9 mouse cellular contexts compared by ENCODE assay signal in the genomic region with DNA sequence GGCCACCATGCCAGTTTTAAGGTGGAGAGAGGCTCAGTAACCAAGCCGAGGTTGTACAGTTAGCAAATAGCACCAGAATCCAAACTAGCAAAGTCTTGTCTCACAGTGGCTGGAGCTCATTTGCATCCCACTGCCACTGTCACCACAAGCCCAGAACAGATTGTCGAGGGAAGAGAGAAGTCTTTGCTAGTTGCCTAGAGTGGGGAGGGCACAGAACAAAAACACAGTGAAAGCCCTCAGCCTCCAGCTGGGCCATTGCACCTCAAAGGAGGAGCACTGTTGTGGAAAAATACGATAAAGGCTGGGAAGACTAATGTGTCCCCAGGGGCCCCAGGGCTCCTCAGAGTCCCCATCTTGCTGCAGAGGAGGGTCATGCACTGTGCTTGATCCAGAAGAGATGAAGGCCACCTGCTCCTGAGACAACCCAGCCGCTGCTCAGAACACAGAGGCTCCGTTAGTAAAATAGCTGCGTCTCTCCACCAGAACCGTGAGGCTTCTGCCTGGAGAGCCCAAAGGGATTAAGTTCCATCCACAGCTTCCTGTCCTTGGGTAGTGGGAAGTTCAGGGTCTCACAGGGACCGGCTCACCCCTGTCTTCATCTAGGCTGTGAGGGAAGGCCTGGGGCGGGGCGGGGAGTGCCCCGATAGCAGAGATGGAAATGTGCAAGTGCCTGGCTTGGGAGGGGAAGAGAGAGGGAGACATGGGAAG. TPM values are rescaled to one million over a fixed set of nuclear protein-coding genes. Genes with fewer than 3 reads are reported as not detected.
DNase-seq lines count a peak whose midpoint lies in the region; ATAC-seq and TF ChIP-seq lines count a peak whose summit lies in the region.
"Had no signal": no experiment of that assay in that cellular context is flagged by ENCODE, and none has a peak within 500 bp of the region (broad histone marks: within the 10 kb centered on the region; RNA-seq: fewer than 3 reads in every experiment).

No protein-coding gene starts in this region.

- DNase-seq in lung, adult 2 months: no peak
- peak; percentile 17 for DNase-seq in forebrain, embryonic 14.5 days (ENCODE audit: low spot score)
- DNase-seq in kidney, adult 2 months: peak; percentile 77
- DNase-seq in adrenal gland, adult 8-10 months: no peak
- DNase-seq in thymus, postnatal 25 days: no peak

- no peak for TF ChIP-seq POLR2A in lung, adult 2 months (IDR thresholded peaks at IDR 0.05; ENCODE audit: borderline replicate concordance, extremely low read depth, low read depth, low read length)
- TF ChIP-seq POLR2A in kidney, adult 2 months (IDR thresholded peaks at IDR 0.05; ENCODE audit: low read depth, low read length): no peak
- no peak for TF ChIP-seq POLR2A in small intestine, adult 2 months (IDR thresholded peaks at IDR 0.05; ENCODE audit: low read depth, low read length)

- peaks cover 28% of the 10 kb centered on the region for H3K4me1 ChIP-seq in lung, embryonic 15.5 days
- no peaks in the 10 kb centered on the region for H3K4me1 ChIP-seq in lung, adult 2 months (ENCODE audit: control insufficient read depth, insufficient read depth, low read length)
- peaks cover 4% of the 10 kb centered on the region; the same call in 1 of the 2 replicates for H3K4me1 ChIP-seq in forebrain, embryonic 14.5 days (ENCODE audit: control insufficient read depth, insufficient read depth, low read length)
- H3K4me1 ChIP-seq in kidney, adult 2 months (ENCODE audit: control insufficient read depth, insufficient read depth, low read length): peaks cover 4% of the 10 kb centered on the region; the same call in 1 of the 2 replicates
- H3K4me1 ChIP-seq in small intestine, adult 2 months (ENCODE audit: control insufficient read depth, insufficient read depth, insufficient read length, low read length): no peaks in the 10 kb centered on the region

- no peak for TF ChIP-seq CTCF in lung, adult 2 months (IDR thresholded peaks at IDR 0.05; ENCODE audit: insufficient read depth, low read length)
- TF ChIP-seq CTCF in kidney, adult 2 months (conservative IDR thresholded peaks at IDR 0.05; ENCODE audit: insufficient read depth, insufficient read length, low read depth, low read length): no peak
- TF ChIP-seq CTCF in small intestine, adult 2 months (IDR thresholded peaks at IDR 0.05; ENCODE audit: extremely low read depth, insufficient read length, insufficient replicate concordance, low read depth, low read length): no peak

- no peaks in the 10 kb centered on the region for H3K36me3 ChIP-seq in lung, embryonic 15.5 days
- no peaks in the 10 kb centered on the region for H3K36me3 ChIP-seq in forebrain, embryonic 14.5 days (ENCODE audit: control insufficient read depth, insufficient read depth, low read length)
- H3K36me3 ChIP-seq in kidney, adult 2 months (ENCODE audit: control insufficient read depth, insufficient read depth, low read length): no peaks in the 10 kb centered on the region
- no peaks in the 10 kb centered on the region for H3K36me3 ChIP-seq in small intestine, adult 2 months (ENCODE audit: control insufficient read depth, insufficient read depth, low read length)

- no peak overlapping the region for H3K9ac ChIP-seq in lung, embryonic 15.5 days
- H3K9ac ChIP-seq in forebrain, embryonic 14.5 days (ENCODE audit: low read length): no peak overlapping the region

- no peaks in the 10 kb centered on the region for H3K9me3 ChIP-seq in lung, embryonic 15.5 days
- no peaks in the 10 kb centered on the region for H3K9me3 ChIP-seq in forebrain, embryonic 14.5 days (replicated peaks; ENCODE audit: control insufficient read depth, low read length)

- no peak overlapping the region for H3K4me2 ChIP-seq in lung, embryonic 15.5 days
- no peak overlapping the region for H3K4me2 ChIP-seq in forebrain, embryonic 14.5 days (ENCODE audit: low read length)

- H3K27ac ChIP-seq in lung, embryonic 15.5 days: peak overlapping the region; percentile 67
- no peak overlapping the region for H3K27ac ChIP-seq in forebrain, embryonic 14.5 days (ENCODE audit: low read depth, low read length)
- H3K27ac ChIP-seq in kidney, adult 2 months (ENCODE audit: insufficient read depth, low read depth, low read length): peak overlapping the region; percentile 49
- peak overlapping the region; percentile 43; the same call in 1 of the 2 replicates for H3K27ac ChIP-seq in small intestine, adult 2 months (ENCODE audit: insufficient read depth, low read depth, low read length)

- H3K4me3 ChIP-seq in lung, embryonic 15.5 days: no peak overlapping the region
- no peak overlapping the region for H3K4me3 ChIP-seq in lung, adult 2 months (replicated peaks; ENCODE audit: extremely low read depth, low read depth, low read length)
- no peak overlapping the region for H3K4me3 ChIP-seq in forebrain, embryonic 14.5 days (ENCODE audit: low read depth, low read length)
- H3K4me3 ChIP-seq in kidney, adult 2 months (ENCODE audit: insufficient read depth, low read depth, low read length): no peak overlapping the region
- H3K4me3 ChIP-seq in small intestine, adult 2 months (ENCODE audit: low read depth, low read length): no peak overlapping the region

- no peaks in the 10 kb centered on the region for H3K27me3 ChIP-seq in lung, embryonic 15.5 days
- no peaks in the 10 kb centered on the region for H3K27me3 ChIP-seq in forebrain, embryonic 14.5 days (replicated peaks; ENCODE audit: control insufficient read depth, insufficient read depth, low read length)
- no peaks in the 10 kb centered on the region for H3K27me3 ChIP-seq in kidney, adult 2 months (replicated peaks; ENCODE audit: control insufficient read depth, insufficient read depth, low read length)
- H3K27me3 ChIP-seq in small intestine, adult 2 months (ENCODE audit: control insufficient read depth, insufficient read depth, low read length): no peaks in the 10 kb centered on the region
- H3K27me3 ChIP-seq: Patski had no signal

- ATAC-seq in lung, embryonic 15.5 days (ENCODE audit: borderline replicate concordance, extremely low read depth, low FRiP score, low TSS enrichment): no peak
- peak; percentile 34; the same call in 1 of the 2 replicates for ATAC-seq in forebrain, embryonic 14.5 days
- no peak for ATAC-seq in inflammation-experienced regulatory T-cells, adult 6 months
- ATAC-seq: Patski had no signal

- 16% methylated on average over 11 of the region's 11 CpGs for WGBS in lung, embryonic 15.5 days
- 33% methylated on average over 11 of the region's 11 CpGs for WGBS in lung, adult 2 months
- 19% methylated on average over 11 of the region's 11 CpGs for WGBS in forebrain, embryonic 14.5 days
- 29% methylated on average over 11 of the region's 11 CpGs for WGBS in kidney, adult 2 months
- WGBS in small intestine, adult 2 months: 35% methylated on average over 11 of the region's 11 CpGs

RNA-seq across cellular contexts. Expression of a gene that starts 12.8 kb away (rescaled TPM):
- polyA plus RNA-seq in lung, embryonic 15.5 days (2015; fragmentation: Nextera tagmentation; extraction: Ambion mirVana): 8.0 and 8.5 TPM in 2 replicates
- 12.4 and 16.2 TPM in 2 replicates for polyA plus RNA-seq in lung, adult 2 months (2012; rRNA removed)
- polyA plus RNA-seq in forebrain, embryonic 14.5 days (2014; fragmentation: Nextera tagmentation; extraction: Ambion mirVana): 0.34 and 0.53 TPM in 2 replicates
- polyA plus RNA-seq in kidney, adult 2 months (2012; rRNA removed): 10.5 and 13.5 TPM in 2 replicates
- polyA plus RNA-seq in small intestine, adult 2 months (2012; rRNA removed): 3.5 and 4.7 TPM in 2 replicates
- not detected for polyA plus RNA-seq in inflammation-experienced regulatory T-cells, adult 6 months (2017; shearing (Covaris generic))
- total RNA-seq in adrenal gland, adult 8-10 months (2022): 10 to 100 TPM in 3 of 4 experiments, 1 to 10 TPM in 1; 9.0 to 20.8 (median 14.6) TPM
- polyA plus RNA-seq: Patski had no signal

RNA-seq across cellular contexts. Expression of a gene that starts 16.7 kb away (rescaled TPM):
- 1.7 TPM in 1 of 2 replicates, not detected in the other for polyA plus RNA-seq in lung, embryonic 15.5 days (2015; fragmentation: Nextera tagmentation; extraction: Ambion mirVana)
- polyA plus RNA-seq in lung, adult 2 months (2012; rRNA removed): 1.1 TPM in 1 of 2 replicates, not detected in the other
- polyA plus RNA-seq in forebrain, embryonic 14.5 days (2014; fragmentation: Nextera tagmentation; extraction: Ambion mirVana): not detected in 2 replicates
- 1.0 TPM in 1 of 2 replicates, not detected in the other for polyA plus RNA-seq in kidney, adult 2 months (2012; rRNA removed)
- polyA plus RNA-seq in small intestine, adult 2 months (2012; rRNA removed): not detected in 2 replicates
- 1 to 10 TPM in 1 of 3 experiments, not detected in 2; 1.4 TPM for polyA plus RNA-seq in inflammation-experienced regulatory T-cells, adult 6 months (2017; shearing (Covaris generic))
- 1 to 10 TPM in 2 of 4 experiments, not detected in 2; 1.9 to 2.2 TPM for total RNA-seq in adrenal gland, adult 8-10 months (2022)
- polyA plus RNA-seq: Patski had no signal

RNA-seq across cellular contexts. Expression of a gene that starts 29.7 kb away (rescaled TPM):
- 97.7 and 104 TPM in 2 replicates for polyA plus RNA-seq in lung, embryonic 15.5 days (2015; fragmentation: Nextera tagmentation; extraction: Ambion mirVana)
- 125 and 149 TPM in 2 replicates for polyA plus RNA-seq in lung, adult 2 months (2012; rRNA removed)
- polyA plus RNA-seq in forebrain, embryonic 14.5 days (2014; fragmentation: Nextera tagmentation; extraction: Ambion mirVana): 136 and 161 TPM in 2 replicates
- 129 and 161 TPM in 2 replicates for polyA plus RNA-seq in kidney, adult 2 months (2012; rRNA removed)
- polyA plus RNA-seq in small intestine, adult 2 months (2012; rRNA removed): 152 and 199 TPM in 2 replicates
- 10 to 100 TPM; 61.6 to 72.9 (median 72.1) TPM for polyA plus RNA-seq in inflammation-experienced regulatory T-cells, adult 6 months (2017; shearing (Covaris generic))
- 100 to 1,000 TPM; 162 to 222 (median 201) TPM for total RNA-seq in adrenal gland, adult 8-10 months (2022)

RNA-seq across cellular contexts. Expression of a gene that starts 35.4 kb away (rescaled TPM):
- polyA plus RNA-seq in lung, embryonic 15.5 days (2015; fragmentation: Nextera tagmentation; extraction: Ambion mirVana): not detected in 2 replicates
- polyA plus RNA-seq in lung, adult 2 months (2012; rRNA removed): not detected in 2 replicates
- polyA plus RNA-seq in forebrain, embryonic 14.5 days (2014; fragmentation: Nextera tagmentation; extraction: Ambion mirVana): not detected in 2 replicates
- 0.27 and 0.52 TPM in 2 replicates for polyA plus RNA-seq in kidney, adult 2 months (2012; rRNA removed)
- polyA plus RNA-seq in small intestine, adult 2 months (2012; rRNA removed): not detected in 2 replicates
- polyA plus RNA-seq in inflammation-experienced regulatory T-cells, adult 6 months (2017; shearing (Covaris generic)): not detected
- total RNA-seq in adrenal gland, adult 8-10 months (2022): 1 to 10 TPM in 1 of 4 experiments, under 1 TPM in 1, not detected in 2; 0.86 to 1.5 TPM
- polyA plus RNA-seq: Patski had no signal

RNA-seq across cellular contexts. Expression of a gene that starts 40.4 kb away (rescaled TPM):
- polyA plus RNA-seq in lung, embryonic 15.5 days (2015; fragmentation: Nextera tagmentation; extraction: Ambion mirVana): not detected in 2 replicates
- not detected in 2 replicates for polyA plus RNA-seq in lung, adult 2 months (2012; rRNA removed)
- polyA plus RNA-seq in forebrain, embryonic 14.5 days (2014; fragmentation: Nextera tagmentation; extraction: Ambion mirVana): not detected in 2 replicates
- not detected in 2 replicates for polyA plus RNA-seq in kidney, adult 2 months (2012; rRNA removed)
- not detected in 2 replicates for polyA plus RNA-seq in small intestine, adult 2 months (2012; rRNA removed)
- polyA plus RNA-seq in inflammation-experienced regulatory T-cells, adult 6 months (2017; shearing (Covaris generic)): not detected
- not detected for total RNA-seq in adrenal gland, adult 8-10 months (2022)
- polyA plus RNA-seq: Patski had no signal

Comparison
In these comparisons a context has a peak if more than half of its experiments do, and no peak if none do; other contexts are left out.
1. DNase-seq: peak in forebrain, embryonic 14.5 days (single experiment) and kidney, adult 2 months (single experiment); none in lung, adult 2 months (single experiment), adrenal gland, adult 8-10 months (single experiment) and thymus, postnatal 25 days (single experiment).